Mouse (Mus musculus) myocyte (in vitro differentiated cells): Measurements from ENCODE around the gene Nrf1. TPM values are rescaled to one million over a fixed set of nuclear protein-coding genes. Genes with fewer than 3 reads are reported as not detected.

Experiments used
- H3K27me3 ChIP-seq: one replicate; pipeline ENCODE4 v1.6.1; 2011; ENCODE audit not compliant: control insufficient read depth, insufficient read depth, insufficient read length
- H3K36me3 ChIP-seq: one replicate; pipeline ENCODE4 v1.6.1; 2011; ENCODE audit not compliant: control insufficient read depth, insufficient read depth
- H3K4me2 ChIP-seq: one replicate; pipeline ENCODE4 v1.6.1; 2011; ENCODE audit warnings: low read depth, control low read depth
- H3K4me3 ChIP-seq: one replicate; pipeline ENCODE4 v1.5.1; 2011; ENCODE audit warnings: mild to moderate bottlenecking, control low read depth, moderate library complexity
- H3K79me2 ChIP-seq: one replicate; pipeline ENCODE4 v1.6.1; 2011; ENCODE audit not compliant: control insufficient read depth, insufficient read depth
- H3ac ChIP-seq: one replicate; pipeline ENCODE4 v1.6.1; 2011; ENCODE audit not compliant: control insufficient read depth, insufficient read length
- CEBPB ChIP-seq: IDR thresholded peaks from 2 replicates; pipeline ENCODE4 v1.6.1; 2011; ENCODE audit warnings: mild to moderate bottlenecking, moderate library complexity; ENCODE audit not compliant: poor library complexity, insufficient read depth, severe bottlenecking
- E2F4 ChIP-seq: IDR thresholded peaks from one replicate; pipeline ENCODE4 v1.6.1; 2011; ENCODE audit warnings: mild to moderate bottlenecking, control low read depth, moderate library complexity; ENCODE audit not compliant: insufficient read depth
- MAX ChIP-seq: IDR thresholded peaks from one replicate; pipeline ENCODE4 v1.6.1; 2011; ENCODE audit warnings: low read depth, mild to moderate bottlenecking, control low read depth
- MYOD1 ChIP-seq, 3 experiments: IDR thresholded peaks; one replicate each; pipeline ENCODE4 v1.6.1; 2011; ENCODE audit warnings: control low read depth in 2 of 3, low read depth in 2 of 3, mild to moderate bottlenecking in 2 of 3, moderate library complexity in 1 of 3; ENCODE audit not compliant: insufficient read length in 2 of 3, control insufficient read depth in 1 of 3
- MYOG ChIP-seq, 3 experiments: IDR thresholded peaks; one replicate each; pipeline ENCODE4 v1.6.1; 2011; ENCODE audit warnings: control low read depth in 2 of 3, low read depth in 2 of 3, mild to moderate bottlenecking in 2 of 3; ENCODE audit not compliant: insufficient read length in 2 of 3, control insufficient read depth in 1 of 3, insufficient read depth in 1 of 3
- POLR2A ChIP-seq: IDR thresholded peaks from one replicate; pipeline ENCODE4 v1.6.1; 2011; ENCODE audit warnings: low read depth, mild to moderate bottlenecking, control low read depth, moderate library complexity; ENCODE audit not compliant: insufficient read length
- POLR2AphosphoS2 ChIP-seq: IDR thresholded peaks from one replicate; pipeline ENCODE4 v1.6.1; 2011; ENCODE audit warnings: low read depth, control low read depth; ENCODE audit not compliant: insufficient read length
- REST ChIP-seq: IDR thresholded peaks from one replicate; pipeline ENCODE4 v1.6.1; 2011; ENCODE audit warnings: mild to moderate bottlenecking, control low read depth, moderate library complexity; ENCODE audit not compliant: insufficient read depth, insufficient read length
- SRF ChIP-seq: IDR thresholded peaks from one replicate; pipeline ENCODE4 v1.6.1; 2011; ENCODE audit warnings: low read depth; ENCODE audit not compliant: control insufficient read depth, insufficient read length
- TCF12 ChIP-seq: IDR thresholded peaks from one replicate; pipeline ENCODE4 v1.6.1; 2011; ENCODE audit warnings: mild to moderate bottlenecking, control low read depth; ENCODE audit not compliant: poor library complexity, insufficient read depth, severe bottlenecking
- TCF3 ChIP-seq: IDR thresholded peaks from one replicate; pipeline ENCODE4 v1.6.1; 2011; ENCODE audit warnings: low read depth, control low read depth; ENCODE audit not compliant: insufficient read length
- USF1 ChIP-seq: IDR thresholded peaks from one replicate; pipeline ENCODE4 v1.6.1; 2011; ENCODE audit warnings: low read depth, mild to moderate bottlenecking, control low read depth, moderate library complexity
- polyA plus RNA-seq: library from polyadenylated mRNA; unstranded; fragments of >200 nt; fragmentation: generic; extraction: Trizol; gene quantifications from one replicate; pipeline ENCODE4 v1.2.1, GENCODE M21; 2012; ENCODE audit warnings: missing spikeins

Nrf1 gene
- polyA plus RNA-seq, 1 experiment = 26.8 TPM

DNA sequence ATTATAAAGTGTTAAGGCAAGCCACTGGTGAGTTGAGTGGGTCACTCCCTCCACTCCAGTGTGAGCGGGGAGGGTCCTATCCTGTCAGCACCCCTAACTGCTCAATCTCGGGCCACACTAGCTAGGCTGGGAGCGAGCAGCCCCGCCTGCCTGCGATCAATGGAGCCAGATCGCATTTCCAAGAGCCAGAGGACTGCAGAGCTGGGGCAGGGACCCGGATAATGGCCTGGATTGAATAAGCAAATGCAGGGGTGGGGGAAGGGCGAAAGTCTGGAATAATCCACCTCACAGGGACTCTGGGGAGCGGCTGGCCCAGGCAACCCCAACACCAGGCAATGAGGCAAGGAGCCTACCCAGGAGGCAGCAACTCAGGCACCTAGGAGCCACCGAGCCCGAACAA lies 119.4 kb downstream of the Nrf1 start:
- Histone ChIP-seq H3K79me2 (peaks cover under 1% of the 10 kb centered on the region), H3K36me3 (no peaks in the 10 kb centered on the region), H3ac (no peak overlapping the region), H3K27me3 (no peaks in the 10 kb centered on the region), H3K4me3 (no peak overlapping the region), H3K4me2 (no peak overlapping the region)
- no peak for TF ChIP-seq REST
- TF ChIP-seq USF1 = no peak
- no peak for TF ChIP-seq TCF12
- TF ChIP-seq SRF = no peak
- no peak for TF ChIP-seq E2F4
- no peak for TF ChIP-seq POLR2A
- TF ChIP-seq CEBPB = no peak
- no peak for TF ChIP-seq MYOG (IDR thresholded peaks at IDR 0.05; ENCODE audit: control insufficient read depth in 1 of 3, insufficient read depth in 1 of 3, insufficient read length in 2 of 3, low read depth in 2 of 3)
- TF ChIP-seq MYOD1 (IDR thresholded peaks at IDR 0.05; ENCODE audit: control insufficient read depth in 1 of 3, insufficient read length in 2 of 3, low read depth in 2 of 3) = no peak
- TF ChIP-seq MAX = no peak
- TF ChIP-seq POLR2AphosphoS2 = no peak
- no peak for TF ChIP-seq TCF3

DNA sequence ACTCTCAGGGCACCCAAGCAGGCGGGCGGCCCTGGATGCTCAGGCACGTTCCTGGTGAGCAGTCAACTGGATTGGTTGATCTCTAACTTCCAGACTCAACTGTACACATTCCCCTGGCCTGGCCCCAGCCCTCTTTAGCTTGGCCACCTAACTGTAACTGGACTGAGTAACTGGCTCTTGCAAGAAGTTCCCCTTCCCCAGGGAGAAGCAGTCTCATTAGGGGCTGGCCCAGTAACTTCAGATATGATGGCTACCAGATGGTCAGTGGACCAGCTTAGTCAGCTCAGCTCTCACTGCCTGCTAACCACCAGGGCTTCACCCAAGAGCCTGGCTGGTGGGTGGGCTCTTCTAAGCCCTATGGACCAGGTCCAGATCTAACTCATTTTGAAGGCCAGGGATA lies 120.5 kb downstream of the Nrf1 start:
- Histone ChIP-seq H3K36me3 (no peaks in the 10 kb centered on the region), H3K27me3 (no peaks in the 10 kb centered on the region), H3K4me3 (no peak overlapping the region), H3ac (no peak overlapping the region), H3K79me2 (peaks cover 5% of the 10 kb centered on the region), H3K4me2 (no peak overlapping the region)
- no peak for TF ChIP-seq TCF3
- no peak for TF ChIP-seq MYOG (IDR thresholded peaks at IDR 0.05; ENCODE audit: control insufficient read depth in 1 of 3, insufficient read depth in 1 of 3, insufficient read length in 2 of 3, low read depth in 2 of 3)
- no peak for TF ChIP-seq USF1
- TF ChIP-seq MAX = no peak
- no peak for TF ChIP-seq TCF12
- no peak for TF ChIP-seq REST
- no peak for TF ChIP-seq POLR2A
- TF ChIP-seq SRF = no peak
- no peak for TF ChIP-seq POLR2AphosphoS2
- TF ChIP-seq E2F4 = no peak
- no peak for TF ChIP-seq CEBPB
- no peak for TF ChIP-seq MYOD1 (IDR thresholded peaks at IDR 0.05; ENCODE audit: control insufficient read depth in 1 of 3, insufficient read length in 2 of 3, low read depth in 2 of 3)

DNA sequence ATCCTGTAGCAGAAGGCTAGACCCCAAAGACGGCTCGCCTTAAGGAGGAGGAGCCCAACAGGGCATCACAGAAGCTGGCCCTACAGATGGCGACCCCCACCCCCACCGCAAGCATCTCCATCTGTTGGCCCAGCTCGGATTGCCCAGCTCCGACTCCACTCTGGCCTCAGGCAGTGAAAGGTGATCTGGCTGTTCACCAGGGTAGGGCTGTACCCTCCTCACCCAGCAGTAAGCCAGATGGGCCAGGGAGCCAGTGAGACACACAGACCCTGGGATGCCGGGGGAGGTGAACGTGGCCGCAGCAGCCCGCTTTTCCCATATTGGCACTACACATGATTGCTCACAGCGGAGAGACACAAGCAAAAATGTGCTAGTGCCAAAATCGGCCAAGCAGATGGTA lies 121.4 kb downstream of the Nrf1 start:
- Histone ChIP-seq H3K36me3 (no peaks in the 10 kb centered on the region), H3K27me3 (peaks cover 4% of the 10 kb centered on the region), H3K4me3 (no peak overlapping the region), H3ac (no peak overlapping the region), H3K79me2 (peaks cover 5% of the 10 kb centered on the region), H3K4me2 (no peak overlapping the region)
- TF ChIP-seq CEBPB = no peak
- no peak for TF ChIP-seq POLR2A
- TF ChIP-seq MYOG (IDR thresholded peaks at IDR 0.05; ENCODE audit: control insufficient read depth in 1 of 3, insufficient read depth in 1 of 3, insufficient read length in 2 of 3, low read depth in 2 of 3) = peak in 2 of 3 experiments; percentile 19 to 27

DNA sequence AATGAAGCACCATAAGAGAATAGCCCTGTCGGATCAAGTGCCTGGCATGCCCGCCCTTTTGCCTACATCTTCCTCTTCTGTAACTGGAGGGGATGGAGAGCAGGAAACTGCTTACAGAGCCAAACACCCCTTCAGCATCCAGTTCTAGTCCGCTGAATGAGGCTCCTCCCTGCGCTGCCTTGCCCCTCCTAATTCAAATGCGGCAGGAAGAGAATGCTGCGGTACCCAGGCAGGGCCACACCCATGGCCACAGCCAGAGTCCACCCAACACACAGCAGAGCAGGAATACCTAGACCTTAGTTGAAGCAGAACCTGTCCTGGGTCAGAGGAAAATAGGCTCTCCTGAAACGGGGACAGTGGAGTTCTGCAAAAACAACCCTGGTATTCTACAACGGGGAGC lies 123.4 kb downstream of the Nrf1 start:
- no peak for TF ChIP-seq SRF
- no peak for TF ChIP-seq TCF3
- no peak for TF ChIP-seq MAX
- no peak for TF ChIP-seq POLR2A
- TF ChIP-seq E2F4 = no peak
- no peak for TF ChIP-seq MYOG (IDR thresholded peaks at IDR 0.05; ENCODE audit: control insufficient read depth in 1 of 3, insufficient read depth in 1 of 3, insufficient read length in 2 of 3, low read depth in 2 of 3)
- no peak for TF ChIP-seq TCF12
- no peak for TF ChIP-seq REST
- TF ChIP-seq USF1 = no peak
- no peaks in the 10 kb centered on the region for H3K36me3 ChIP-seq
- H3K79me2 ChIP-seq = peaks cover 5% of the 10 kb centered on the region
- H3K27me3 ChIP-seq = peaks cover 22% of the 10 kb centered on the region
- no peak overlapping the region for H3K4me3 ChIP-seq
- no peak overlapping the region for H3ac ChIP-seq
- H3K4me2 ChIP-seq = no peak overlapping the region

DNA sequence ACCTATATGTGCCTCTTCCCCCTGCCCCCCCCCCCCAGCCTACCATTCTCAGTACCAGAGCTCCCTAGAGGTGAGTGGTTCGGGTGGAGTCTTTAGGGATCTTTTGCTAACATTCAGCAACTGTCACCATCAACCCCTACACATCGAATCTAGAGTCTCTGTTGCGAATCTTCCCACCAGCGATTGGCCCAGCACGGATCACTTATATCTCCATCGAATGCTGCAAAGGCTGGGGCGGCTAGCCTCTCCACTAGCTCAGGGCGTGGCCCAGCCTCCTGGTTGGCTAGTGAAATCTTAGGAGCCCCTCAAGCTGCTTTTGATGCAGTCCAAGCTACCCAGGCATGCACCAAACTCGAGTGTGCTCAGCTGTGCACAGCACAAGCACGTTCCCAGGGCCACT lies 124.2 kb downstream of the Nrf1 start:
- TF ChIP-seq POLR2A (no peak), MYOD1 (IDR thresholded peaks at IDR 0.05; ENCODE audit: control insufficient read depth in 1 of 3, insufficient read length in 2 of 3, low read depth in 2 of 3) (no peak), CEBPB (no peak), TCF3 (no peak), TCF12 (no peak), REST (no peak), E2F4 (no peak), POLR2AphosphoS2 (no peak), MAX (no peak), MYOG (IDR thresholded peaks at IDR 0.05; ENCODE audit: control insufficient read depth in 1 of 3, insufficient read depth in 1 of 3, insufficient read length in 2 of 3, low read depth in 2 of 3) (no peak), SRF (no peak), USF1 (no peak)
- Histone ChIP-seq H3K79me2 (peaks cover 5% of the 10 kb centered on the region), H3K27me3 (peaks cover 22% of the 10 kb centered on the region), H3K36me3 (no peaks in the 10 kb centered on the region), H3K4me3 (peak overlapping the region; percentile 48), H3K4me2 (peak overlapping the region; percentile 77), H3ac (no peak overlapping the region)
